Mouse (Mus musculus): ENCODE measurements at regions not wholly inside any gene's neighbourhood (a gene's known extent, or its start where the extent isn't known, plus 50 kb on each side); places are given as distances from the start of the nearest gene placed in this dataset.

DNA sequence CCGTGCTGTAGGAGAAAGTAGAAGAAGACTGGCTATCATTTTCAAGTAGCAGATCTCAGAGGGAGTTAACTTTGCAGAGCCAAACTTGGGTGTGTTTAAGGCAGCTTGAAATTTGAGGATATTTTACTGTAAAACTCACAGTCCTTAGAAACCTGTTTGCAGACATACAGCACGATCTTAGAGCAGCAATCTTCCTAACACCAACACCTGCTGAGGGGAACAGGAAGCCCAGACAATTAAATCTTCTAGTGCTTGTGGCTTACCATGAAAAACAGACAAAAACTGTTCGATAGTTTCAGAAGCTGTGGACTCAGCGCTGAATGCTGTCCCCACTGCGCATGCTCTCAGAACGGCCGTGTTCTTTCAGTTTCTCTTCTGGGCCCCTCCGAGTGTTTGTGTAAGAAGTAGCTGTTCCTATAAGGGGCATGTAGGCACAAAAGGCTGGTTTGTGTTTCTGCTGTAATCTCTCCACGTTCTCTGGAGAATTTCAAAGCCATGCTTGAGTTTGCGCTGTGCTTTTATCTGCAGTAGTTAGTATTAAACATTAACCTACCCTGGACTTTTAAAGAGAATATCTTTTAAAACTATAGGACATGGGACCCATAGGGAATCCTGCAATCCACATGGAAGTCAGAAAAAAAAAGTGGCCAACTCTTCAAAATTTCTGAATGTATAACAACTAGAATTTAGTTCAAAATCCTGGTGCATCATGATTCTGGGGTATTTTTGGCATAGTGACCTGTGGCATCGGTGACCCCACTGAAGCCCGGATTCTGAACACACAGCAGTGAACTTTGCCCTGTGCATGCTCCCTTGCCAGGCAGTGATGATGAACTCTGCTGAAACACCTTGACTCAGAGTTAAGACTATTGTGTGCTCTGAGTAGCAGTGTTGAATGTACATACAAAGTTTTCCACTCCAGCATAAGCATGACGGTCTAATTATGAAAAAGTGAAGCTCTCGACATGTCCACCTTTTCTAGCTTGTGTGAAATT is 584.4 kb downstream of the Etnk1 start:
- DNase-seq (ENCODE audit: low spot score in 2 of 2), result peak; percentile 71 to 76

DNA sequence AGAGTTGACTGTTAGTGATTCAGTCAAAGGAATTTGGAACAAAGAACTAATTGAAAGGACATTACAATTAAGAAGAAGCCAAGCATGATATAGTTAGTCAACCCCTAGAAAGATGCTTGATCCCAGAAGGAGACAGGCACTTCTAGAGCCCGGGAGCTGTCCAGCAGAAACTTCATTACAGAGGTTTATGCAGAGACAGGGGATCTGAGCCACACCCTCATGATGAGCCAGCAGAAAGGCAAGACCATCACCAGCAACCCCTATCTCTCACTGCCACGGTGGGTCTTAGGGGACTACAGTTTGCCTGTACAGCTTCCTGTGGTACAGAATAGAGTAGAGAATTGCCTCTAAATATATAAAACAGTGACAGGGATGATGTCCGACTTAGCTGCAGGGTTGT is 590.4 kb downstream of the Etnk1 start:
- DNase-seq (ENCODE audit: low spot score in 2 of 2), result no peak

DNA sequence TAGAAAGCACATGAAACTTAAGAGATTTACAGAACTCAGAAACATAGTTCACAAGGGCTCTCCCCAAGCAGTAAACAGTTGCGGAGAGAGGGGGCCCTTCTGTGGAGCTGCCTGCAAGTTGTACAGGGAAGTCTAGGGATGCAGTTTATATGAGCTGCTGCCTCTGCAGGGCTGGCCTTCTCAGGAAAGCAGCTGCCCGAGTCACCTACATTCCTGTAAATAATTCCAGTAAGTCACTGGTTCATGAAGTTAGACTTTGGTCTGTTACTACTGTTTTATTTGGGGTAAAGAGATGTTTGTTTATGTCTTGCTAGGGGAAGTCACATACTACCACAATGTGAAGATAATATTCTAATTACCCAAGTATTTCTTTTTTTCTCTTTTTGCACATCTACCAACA is 601.1 kb downstream of the Etnk1 start:
- DNase-seq (ENCODE audit: low spot score in 2 of 2), result no peak
